Mouse (Mus musculus): ENCODE data around the gene Gsc. TPM values are rescaled to one million over a fixed set of nuclear protein-coding genes. Genes with fewer than 3 reads are reported as not detected.
"Not testable (repeated sequence)": the region's sequence is repeated elsewhere in the genome, so short reads cannot be mapped to it uniquely, and the experiment has no call there.

Gsc gene
- polyA plus RNA-seq, 1 experiment from 2014 or later = 0.54 TPM

GRCm38 (mm10) chr12:104468783-104469182 lies 4.3 kb downstream of the Gsc start:
- DNase-seq (ENCODE audit: low spot score) = no peak
- peaks cover 10% of the 10 kb centered on the region for H3K4me1 ChIP-seq (ENCODE audit: control insufficient read depth, insufficient read depth, low read length)
- no peak overlapping the region for H3K27ac ChIP-seq (ENCODE audit: low read depth, low read length)
- H3K4me3 ChIP-seq (ENCODE audit: low read depth, low read length) = no peak overlapping the region
- no peak overlapping the region for H3K9ac ChIP-seq (ENCODE audit: low read length)
- H3K9me3 ChIP-seq (ENCODE audit: control insufficient read depth, low read length) = no peaks in the 10 kb centered on the region
- peaks cover 54% of the 10 kb centered on the region for H3K27me3 ChIP-seq (ENCODE audit: control insufficient read depth, insufficient read depth, low read length)
- no peak for ATAC-seq (ENCODE audit: insufficient read depth, low FRiP score, low TSS enrichment)
- no peaks in the 10 kb centered on the region for H3K36me3 ChIP-seq (ENCODE audit: control insufficient read depth, insufficient read depth, low read length)
- H3K4me2 ChIP-seq (ENCODE audit: low read depth) = no peak overlapping the region
- WGBS = 6% methylated on average over 4 of the region's 4 CpGs

- Histone ChIP-seq H3K9me3 (ENCODE audit: control insufficient read depth, low read length) (no peaks in the 10 kb centered on the region), H3K4me1 (ENCODE audit: control insufficient read depth, insufficient read depth, low read length) (peaks cover 7% of the 10 kb centered on the region), H3K9ac (ENCODE audit: low read length) (no peak overlapping the region), H3K36me3 (ENCODE audit: control insufficient read depth, insufficient read depth, low read length) (no peaks in the 10 kb centered on the region), H3K27ac (ENCODE audit: low read depth, low read length) (no peak overlapping the region), H3K27me3 (ENCODE audit: control insufficient read depth, insufficient read depth, low read length) (peaks cover 42% of the 10 kb centered on the region), H3K4me3 (ENCODE audit: low read depth, low read length) (no peak overlapping the region), H3K4me2 (ENCODE audit: low read depth) (no peak overlapping the region)
- 23% methylated on average over 6 of the region's 6 CpGs for WGBS
- DNase-seq (ENCODE audit: low spot score) (no peak), ATAC-seq (ENCODE audit: insufficient read depth, low FRiP score, low TSS enrichment) (no peak)
Measured at GRCm38 (mm10) chr12:104467372-104467771, 5.8 kb downstream of the Gsc start.

- no peak overlapping the region for H3K4me3 ChIP-seq (ENCODE audit: low read depth, low read length)
Measured at GRCm38 (mm10) chr12:104466930-104467329, 6.2 kb downstream of the Gsc start.

GRCm38 (mm10) chr12:104461372-104461771 lies 11.8 kb downstream of the Gsc start:
- Histone ChIP-seq H3K27me3 (ENCODE audit: control insufficient read depth, insufficient read depth, low read length) (0 out of 2 replicates have a peak, but pooled peaks cover 2% of the 10 kb centered on the region), H3K9me3 (ENCODE audit: control insufficient read depth, low read length) (no peaks in the 10 kb centered on the region), H3K4me2 (ENCODE audit: low read depth) (no peak overlapping the region), H3K27ac (ENCODE audit: low read depth, low read length) (no peak overlapping the region), H3K4me3 (ENCODE audit: low read depth, low read length) (no peak overlapping the region), H3K9ac (ENCODE audit: low read length) (no peak overlapping the region), H3K4me1 (ENCODE audit: control insufficient read depth, insufficient read depth, low read length) (no peaks in the 10 kb centered on the region; the same call in 1 of the 2 replicates), H3K36me3 (ENCODE audit: control insufficient read depth, insufficient read depth, low read length) (no peaks in the 10 kb centered on the region)
- no peak for DNase-seq (ENCODE audit: low spot score)
- ATAC-seq (ENCODE audit: insufficient read depth, low FRiP score, low TSS enrichment) = no peak
- 24% methylated on average over 8 of the region's 8 CpGs for WGBS

More at GRCm38 (mm10) chr12:104466930-104467329, 6.2 kb downstream of the Gsc start:
- peaks cover 38% of the 10 kb centered on the region for H3K27me3 ChIP-seq (ENCODE audit: control insufficient read depth, insufficient read depth, low read length)
- H3K9ac ChIP-seq (ENCODE audit: low read length) = no peak overlapping the region
- no peak overlapping the region for H3K27ac ChIP-seq (ENCODE audit: low read depth, low read length)
- WGBS = 7% methylated on average over 7 of the region's 7 CpGs
- no peak overlapping the region for H3K4me2 ChIP-seq (ENCODE audit: low read depth)
- peaks cover 7% of the 10 kb centered on the region for H3K4me1 ChIP-seq (ENCODE audit: control insufficient read depth, insufficient read depth, low read length)
- no peaks in the 10 kb centered on the region for H3K36me3 ChIP-seq (ENCODE audit: control insufficient read depth, insufficient read depth, low read length)
- ATAC-seq (ENCODE audit: insufficient read depth, low FRiP score, low TSS enrichment) (no peak), DNase-seq (ENCODE audit: low spot score) (no peak)
- H3K9me3 ChIP-seq (ENCODE audit: control insufficient read depth, low read length) = no peaks in the 10 kb centered on the region

GRCm38 (mm10) chr12:104459377-104459776 lies 13.8 kb downstream of the Gsc start:
- H3K9ac ChIP-seq (ENCODE audit: low read length) = no peak overlapping the region
- H3K4me3 ChIP-seq (ENCODE audit: low read depth, low read length) = no peak overlapping the region
- no peaks in the 10 kb centered on the region for H3K27me3 ChIP-seq (ENCODE audit: control insufficient read depth, insufficient read depth, low read length)
- no peak overlapping the region for H3K4me2 ChIP-seq (ENCODE audit: low read depth)
- ATAC-seq (ENCODE audit: insufficient read depth, low FRiP score, low TSS enrichment) (no peak), DNase-seq (ENCODE audit: low spot score) (no peak)
- WGBS = 69% methylated on average over 6 of the region's 6 CpGs
- H3K27ac ChIP-seq (ENCODE audit: low read depth, low read length) = no peak overlapping the region
- H3K4me1 ChIP-seq (ENCODE audit: control insufficient read depth, insufficient read depth, low read length) = no peaks in the 10 kb centered on the region
- H3K36me3 ChIP-seq (ENCODE audit: control insufficient read depth, insufficient read depth, low read length) = no peaks in the 10 kb centered on the region
- no peaks in the 10 kb centered on the region for H3K9me3 ChIP-seq (ENCODE audit: control insufficient read depth, low read length)

DNA sequence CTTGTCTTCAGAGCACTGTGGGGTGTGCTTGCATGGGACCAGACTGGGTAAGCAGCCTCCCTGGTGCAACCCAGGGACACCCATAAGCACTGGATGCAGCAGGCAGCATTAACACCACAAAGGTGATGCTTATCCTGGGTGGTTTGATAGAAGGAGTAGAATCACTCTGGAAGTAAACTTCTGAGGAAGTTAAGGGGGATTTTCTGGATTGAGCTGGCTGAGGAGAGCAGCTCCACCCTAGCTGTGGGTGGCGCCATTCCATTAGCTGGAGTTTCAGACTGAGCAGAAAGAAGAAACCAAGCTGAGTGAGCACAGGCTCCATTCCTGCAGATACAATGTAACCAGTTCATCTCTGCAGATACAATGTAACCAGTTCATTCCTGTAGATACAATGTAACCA lies 20.1 kb downstream of the Gsc start:
- Histone ChIP-seq H3K27me3 (ENCODE audit: control insufficient read depth, insufficient read depth, low read length) (no peaks in the 10 kb centered on the region), H3K4me2 (ENCODE audit: low read depth) (no peak overlapping the region), H3K9me3 (ENCODE audit: control insufficient read depth, low read length) (no peaks in the 10 kb centered on the region), H3K4me1 (ENCODE audit: control insufficient read depth, insufficient read depth, low read length) (no peaks in the 10 kb centered on the region), H3K36me3 (ENCODE audit: control insufficient read depth, insufficient read depth, low read length) (no peaks in the 10 kb centered on the region), H3K9ac (ENCODE audit: low read length) (no peak overlapping the region), H3K27ac (ENCODE audit: low read depth, low read length) (no peak overlapping the region), H3K4me3 (ENCODE audit: low read depth, low read length) (no peak overlapping the region)
- ATAC-seq (ENCODE audit: insufficient read depth, low FRiP score, low TSS enrichment) (no peak), DNase-seq (ENCODE audit: low spot score) (no peak)
- whole genome bisulfite sequencing = 53% methylated on average over 1 of the region's 1 CpGs

GRCm38 (mm10) chr12:104450257-104450656 lies 22.9 kb downstream of the Gsc start:
- Histone ChIP-seq H3K9me3 (ENCODE audit: control insufficient read depth, low read length) (no peaks in the 10 kb centered on the region), H3K36me3 (ENCODE audit: control insufficient read depth, insufficient read depth, low read length) (no peaks in the 10 kb centered on the region), H3K27ac (ENCODE audit: low read depth, low read length) (no peak overlapping the region), H3K27me3 (ENCODE audit: control insufficient read depth, insufficient read depth, low read length) (no peaks in the 10 kb centered on the region), H3K4me3 (ENCODE audit: low read depth, low read length) (no peak overlapping the region), H3K4me2 (ENCODE audit: low read depth) (no peak overlapping the region), H3K4me1 (ENCODE audit: control insufficient read depth, insufficient read depth, low read length) (no peaks in the 10 kb centered on the region), H3K9ac (ENCODE audit: low read length) (no peak overlapping the region)
- WGBS = 77% methylated on average over 10 of the region's 10 CpGs
- ATAC-seq (ENCODE audit: insufficient read depth, low FRiP score, low TSS enrichment) = no peak
- no peak for DNase-seq (ENCODE audit: low spot score)

DNA sequence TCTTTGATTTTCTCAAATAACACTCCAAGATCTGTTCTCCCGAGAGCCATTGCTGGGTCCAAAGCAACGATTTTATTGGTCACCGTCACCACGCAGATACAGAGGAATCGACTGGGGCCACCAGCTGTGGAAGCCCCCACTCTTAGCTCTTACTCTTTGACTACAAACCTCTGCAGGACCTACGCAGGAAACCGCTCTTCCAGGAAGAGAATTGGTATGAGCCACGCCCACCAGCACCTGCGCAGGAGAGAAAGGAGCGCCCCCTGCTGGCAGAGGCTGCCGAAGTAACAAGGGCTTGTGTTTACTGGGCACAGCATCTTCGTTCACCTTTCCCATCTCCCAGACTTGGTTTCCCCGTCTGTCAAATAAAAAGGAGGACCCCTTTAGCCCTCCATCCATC lies 25.0 kb downstream of the Gsc start:
- ATAC-seq (ENCODE audit: insufficient read depth, low FRiP score, low TSS enrichment) (no peak), DNase-seq (ENCODE audit: low spot score) (peak; percentile 58)
- no peaks in the 10 kb centered on the region for H3K27me3 ChIP-seq (ENCODE audit: control insufficient read depth, insufficient read depth, low read length)
- 30% methylated on average over 13 of the region's 13 CpGs for WGBS
- H3K9ac ChIP-seq (ENCODE audit: low read length) = no peak overlapping the region
- H3K27ac ChIP-seq (ENCODE audit: low read depth, low read length) = no peak overlapping the region
- no peaks in the 10 kb centered on the region for H3K9me3 ChIP-seq (ENCODE audit: control insufficient read depth, low read length)
- H3K36me3 ChIP-seq (ENCODE audit: control insufficient read depth, insufficient read depth, low read length) = no peaks in the 10 kb centered on the region
- H3K4me2 ChIP-seq (ENCODE audit: low read depth) = no peak overlapping the region
- H3K4me3 ChIP-seq (ENCODE audit: low read depth, low read length) = no peak overlapping the region
- H3K4me1 ChIP-seq (ENCODE audit: control insufficient read depth, insufficient read depth, low read length) = no peaks in the 10 kb centered on the region

- WGBS = 85% methylated on average over 24 of the region's 25 CpGs
- H3K27ac ChIP-seq (ENCODE audit: low read depth, low read length); H3K9me3 ChIP-seq (ENCODE audit: control insufficient read depth, low read length); H3K27me3 ChIP-seq (ENCODE audit: control insufficient read depth, insufficient read depth, low read length); DNase-seq (ENCODE audit: low spot score); H3K4me3 ChIP-seq (ENCODE audit: low read depth, low read length); H3K4me1 ChIP-seq (ENCODE audit: control insufficient read depth, insufficient read depth, low read length); H3K9ac ChIP-seq (ENCODE audit: low read length); ATAC-seq (ENCODE audit: insufficient read depth, low FRiP score, low TSS enrichment); H3K36me3 ChIP-seq (ENCODE audit: control insufficient read depth, insufficient read depth, low read length); H3K4me2 ChIP-seq (ENCODE audit: low read depth): not testable (repeated sequence)
Measured at GRCm38 (mm10) chr12:104447056-104447455, 26.1 kb downstream of the Gsc start.

Data from neural tube, embryonic 11.5 days (tissue).